Mouse (Mus musculus) kidney, postnatal 0 days (tissue): ENCODE results near the gene Ncor2. TPM values are rescaled to one million over a fixed set of nuclear protein-coding genes. Genes with fewer than 3 reads are reported as not detected.

Experiments used
- ATAC-seq: fragments of 200-750 bp; cut with Nextera tagmentation; replicated peaks from 2 replicates; pipeline ENCODE4 v1.8.0; 2017; ENCODE audit warnings: low read depth, moderate number of reproducible peaks, moderate TSS enrichment, moderate library complexity; ENCODE audit not compliant: low FRiP score
- DNase-seq: peaks from one replicate; pipeline ENCODE4 v3.0.0-alpha.2; 2016; ENCODE audit warnings: low spot score
- H3K27ac ChIP-seq: fragments of 300-500 bp; sonication (generic); 2 replicates; pipeline ENCODE4 v1.5.1; 2014; ENCODE audit warnings: mild to moderate bottlenecking
- H3K27me3 ChIP-seq: fragments of 300-500 bp; sonication (generic); 2 replicates; pipeline ENCODE4 v1.6.1; 2014; ENCODE audit warnings: low read length, mixed read lengths; ENCODE audit not compliant: insufficient read depth
- H3K36me3 ChIP-seq: fragments of 300-500 bp; sonication (generic); 2 replicates; pipeline ENCODE4 v1.6.1; 2014; ENCODE audit warnings: low read length, mixed read lengths; ENCODE audit not compliant: insufficient read depth
- H3K4me1 ChIP-seq: fragments of 300-500 bp; sonication (generic); replicated peaks from 2 replicates; pipeline ENCODE4 v1.6.1; 2014; ENCODE audit warnings: antibody characterized with exemption, low read length, mixed read lengths; ENCODE audit not compliant: insufficient read depth
- H3K4me2 ChIP-seq: fragments of 300-500 bp; sonication (generic); 2 replicates; pipeline ENCODE4 v1.6.1; 2014; ENCODE audit warnings: mild to moderate bottlenecking, low read length, moderate library complexity, mixed read lengths
- H3K4me3 ChIP-seq: fragments of 300-500 bp; sonication (generic); replicated peaks from 2 replicates; pipeline ENCODE4 v1.5.1; 2014; ENCODE audit warnings: low read depth, low read length
- H3K9ac ChIP-seq: fragments of 300-500 bp; sonication (generic); 2 replicates; pipeline ENCODE4 v1.6.1; 2014; ENCODE audit warnings: low read depth, low read length
- H3K9me3 ChIP-seq: fragments of 300-500 bp; sonication (generic); replicated peaks from 2 replicates; pipeline ENCODE4 v1.6.1; 2016; ENCODE audit warnings: low read length, inconsistent platforms, mixed read lengths
- CTCF ChIP-seq: IDR thresholded peaks from 2 replicates; pipeline ENCODE4 v1.5.1; 2016; ENCODE audit warnings: antibody characterized with exemption, low read depth, mild to moderate bottlenecking, moderate library complexity
- WGBS: fragments of 180-500 bp; shearing (Covaris S2); extraction: QIAGEN DNeasy Blood & Tissue Kit; methylation state at CpG from one replicate; pipeline ENCODE4 v1.1.7; 2014; 5-methylcytosine and 5-hydroxymethylcytosine counted together
- polyA plus RNA-seq: library from polyadenylated mRNA; unstranded; fragments of >200 nt; fragmentation: Nextera tagmentation; extraction: Ambion mirVana; gene quantifications from 2 replicates; pipeline ENCODE4 v1.2.1, GENCODE M21; 2015

Ncor2 gene
- polyA plus RNA-seq, 1 experiment from 2014 or later = 14.6 TPM

DNA sequence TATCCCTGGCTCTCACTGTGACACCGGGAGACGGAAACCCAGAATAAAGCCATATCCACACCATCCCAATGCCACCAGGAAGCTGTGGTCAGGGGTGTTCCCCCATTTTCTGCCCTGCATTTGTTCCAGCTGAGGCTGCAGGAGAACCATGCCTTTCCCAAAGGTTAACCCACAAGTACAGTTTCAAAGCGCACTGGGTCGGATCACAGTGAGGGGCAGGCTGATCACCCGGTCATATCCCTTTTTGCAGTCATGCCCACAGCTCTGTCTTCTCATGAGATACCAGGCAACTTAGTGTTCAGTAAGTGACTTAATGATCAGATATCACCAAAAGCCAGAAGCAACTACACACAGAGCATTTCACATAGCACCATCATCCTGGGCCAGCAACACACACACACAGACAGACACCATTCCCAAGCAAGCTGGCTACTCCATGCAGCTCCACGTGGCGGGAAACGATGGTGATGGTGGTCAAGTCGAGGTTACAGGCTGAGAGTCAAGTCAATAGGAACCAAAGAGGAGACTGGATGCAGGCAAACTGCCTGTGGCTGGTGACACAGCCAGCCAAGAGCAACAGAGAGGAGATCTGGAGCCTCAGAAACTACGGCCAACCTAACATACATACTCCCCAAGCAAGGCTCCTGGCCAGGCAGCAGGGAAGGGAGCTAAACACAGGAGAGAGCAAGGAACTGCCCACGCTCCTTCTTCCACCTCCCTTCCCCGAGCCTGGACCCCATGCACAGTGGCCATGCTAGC lies 35.7 kb downstream of the Ncor2 start:
- Histone ChIP-seq H3K36me3 (no peaks in the 10 kb centered on the region), H3K4me2 (no peak overlapping the region), H3K4me1 (peaks cover 50% of the 10 kb centered on the region), H3K4me3 (no peak overlapping the region), H3K27ac (0 out of 2 replicates have a peak overlapping the region, but pooled peaks have one; percentile 2), H3K27me3 (no peaks in the 10 kb centered on the region), H3K9me3 (no peaks in the 10 kb centered on the region), H3K9ac (no peak overlapping the region)
- TF ChIP-seq CTCF = no peak
- 66% methylated on average over 12 of the region's 12 CpGs for WGBS
- DNase-seq (no peak), ATAC-seq (no peak)

- Histone ChIP-seq H3K9me3 (no peaks in the 10 kb centered on the region), H3K36me3 (no peaks in the 10 kb centered on the region), H3K27ac (peak overlapping the region; percentile 98), H3K4me3 (no peak overlapping the region), H3K4me1 (peaks cover 59% of the 10 kb centered on the region), H3K9ac (no peak overlapping the region), H3K27me3 (no peaks in the 10 kb centered on the region), H3K4me2 (no peak overlapping the region)
- WGBS = 45% methylated on average over 5 of the region's 5 CpGs
- DNase-seq = no peak
- TF ChIP-seq CTCF = no peak
- no peak for ATAC-seq
These were observed 37.1 kb downstream of the Ncor2 start for GRCm38 (mm10) chr5:125141916-125142315.

DNA sequence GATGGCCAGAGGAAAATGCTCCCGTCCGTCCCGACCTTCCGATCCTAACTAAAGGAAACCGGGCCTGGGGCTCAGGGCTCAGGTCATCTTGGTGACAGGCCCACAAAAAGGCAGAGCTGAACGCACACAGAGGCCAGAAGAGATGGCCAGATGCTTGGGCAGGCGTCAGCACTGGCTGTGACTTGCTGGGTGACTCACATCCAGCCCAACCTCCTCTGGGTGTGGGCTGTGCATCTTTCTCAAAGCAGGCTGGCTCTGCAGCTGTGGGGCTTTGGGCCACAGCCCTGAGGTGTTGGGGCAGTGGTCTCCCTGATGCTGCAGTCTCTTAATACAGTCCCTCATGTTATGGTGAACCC lies 37.5 kb downstream of the Ncor2 start:
- ATAC-seq (peak; percentile 65), DNase-seq (no peak)
- Histone ChIP-seq H3K27ac (peak overlapping the region; percentile 98), H3K9ac (no peak overlapping the region; the same call in 1 of the 2 replicates), H3K4me3 (no peak overlapping the region), H3K27me3 (no peaks in the 10 kb centered on the region), H3K4me1 (peaks cover 63% of the 10 kb centered on the region), H3K9me3 (no peaks in the 10 kb centered on the region), H3K36me3 (no peaks in the 10 kb centered on the region), H3K4me2 (peak overlapping the region; percentile 58)
- no peak for TF ChIP-seq CTCF
- WGBS = 2% methylated on average over 7 of the region's 7 CpGs

- no peaks in the 10 kb centered on the region for H3K27me3 ChIP-seq
- no peaks in the 10 kb centered on the region for H3K36me3 ChIP-seq
- peak overlapping the region; percentile 52 for H3K9ac ChIP-seq
- ATAC-seq = peak; percentile 87
- peak overlapping the region; percentile 98 for H3K27ac ChIP-seq
- DNase-seq = peak; percentile 98
- no peak for TF ChIP-seq CTCF
- WGBS = 2% methylated on average over 27 of the region's 27 CpGs
- H3K4me3 ChIP-seq = peak overlapping the region; percentile 24
- no peaks in the 10 kb centered on the region for H3K9me3 ChIP-seq
- H3K4me2 ChIP-seq = peak overlapping the region; percentile 58
- peaks cover 66% of the 10 kb centered on the region for H3K4me1 ChIP-seq
These were observed 38.0 kb downstream of the Ncor2 start for GRCm38 (mm10) chr5:125140832-125141524.

DNA sequence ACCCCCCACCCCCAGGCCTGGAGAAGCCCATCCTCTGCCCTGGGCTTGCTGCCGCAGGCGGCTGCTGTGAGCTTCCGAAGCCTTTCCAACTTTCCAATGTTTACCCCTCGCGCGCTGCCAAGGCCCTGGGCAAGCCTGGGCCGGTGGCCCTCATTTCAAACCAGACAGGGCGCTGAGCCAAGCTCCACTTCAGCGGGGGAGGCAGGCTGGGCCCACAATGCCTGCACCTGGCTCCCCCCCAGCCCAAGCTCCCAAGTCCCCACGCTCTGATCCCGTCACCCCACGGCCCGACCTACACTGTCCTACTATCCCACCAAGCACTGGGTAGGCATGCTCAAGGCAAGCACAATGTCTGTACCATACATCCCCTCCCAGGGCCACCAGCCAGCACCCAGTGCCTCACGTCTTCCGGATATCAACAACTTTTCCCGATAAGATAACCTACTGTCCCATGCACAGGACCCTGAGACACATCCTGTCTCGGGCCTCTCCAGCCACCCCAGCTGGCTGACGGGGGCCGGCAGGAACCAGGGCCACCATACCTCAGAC lies 38.8 kb downstream of the Ncor2 start:
- no peaks in the 10 kb centered on the region for H3K9me3 ChIP-seq
- no peak for DNase-seq
- no peak for TF ChIP-seq CTCF
- H3K27me3 ChIP-seq = no peaks in the 10 kb centered on the region
- H3K27ac ChIP-seq = peak overlapping the region; percentile 98
- peak overlapping the region; percentile 58 for H3K4me2 ChIP-seq
- 32% methylated on average over 19 of the region's 19 CpGs for WGBS
- no peaks in the 10 kb centered on the region for H3K36me3 ChIP-seq
- H3K4me1 ChIP-seq = peaks cover 63% of the 10 kb centered on the region
- peak overlapping the region; percentile 24 for H3K4me3 ChIP-seq
- ATAC-seq = 0 out of 2 replicates have a peak, but pooled peaks have one; percentile 6
- H3K9ac ChIP-seq = peak overlapping the region; percentile 52

GRCm38 (mm10) chr5:125139669-125140068 lies 39.4 kb downstream of the Ncor2 start:
- Histone ChIP-seq H3K4me1 (peaks cover 68% of the 10 kb centered on the region), H3K27me3 (no peaks in the 10 kb centered on the region), H3K4me3 (no peak overlapping the region; the same call in 1 of the 2 replicates), H3K27ac (peak overlapping the region; percentile 98), H3K4me2 (peak overlapping the region; percentile 58), H3K9me3 (no peaks in the 10 kb centered on the region), H3K9ac (peak overlapping the region; percentile 52; the same call in 1 of the 2 replicates), H3K36me3 (no peaks in the 10 kb centered on the region)
- TF ChIP-seq CTCF = no peak
- 70% methylated on average over 5 of the region's 5 CpGs for WGBS
- DNase-seq = no peak
- no peak for ATAC-seq
